Mouse (Mus musculus): ENCODE data around the gene Pfkfb2. TPM values are rescaled to one million over a fixed set of nuclear protein-coding genes. Genes with fewer than 3 reads are reported as not detected.

Pfkfb2 gene
- total RNA-seq, 2 experiments from 2014 or later = 26.8 to 27.3 TPM

- DNase-seq (ENCODE audit: low spot score in 2 of 2) = no peak
Measured at GRCm38 (mm10) chr1:130738551-130739106, 9.6 kb upstream of the Pfkfb2 start.

- no peak for DNase-seq (ENCODE audit: low spot score in 2 of 2)
Measured at GRCm38 (mm10) chr1:130737916-130738315, 8.9 kb upstream of the Pfkfb2 start.

GRCm38 (mm10) chr1:130737411-130737881 lies 8.4 kb upstream of the Pfkfb2 start:
- DNase-seq (ENCODE audit: low spot score in 2 of 2) = no peak

GRCm38 (mm10) chr1:130734852-130735251 lies 5.8 kb upstream of the Pfkfb2 start:
- DNase-seq (ENCODE audit: low spot score in 2 of 2) = no peak

GRCm38 (mm10) chr1:130734452-130734851 lies 5.4 kb upstream of the Pfkfb2 start:
- DNase-seq (ENCODE audit: low spot score in 2 of 2) = no peak

- no peak for DNase-seq (ENCODE audit: low spot score in 2 of 2)
Measured at GRCm38 (mm10) chr1:130733671-130734070, 4.6 kb upstream of the Pfkfb2 start.

GRCm38 (mm10) chr1:130732706-130733658 lies 3.9 kb upstream of the Pfkfb2 start:
- no peak for DNase-seq (ENCODE audit: low spot score in 2 of 2)

- no peak for DNase-seq (ENCODE audit: low spot score in 2 of 2)
Measured at GRCm38 (mm10) chr1:130731741-130732337, 2.8 kb upstream of the Pfkfb2 start, which contains the start of gene AA986860. Gene AA986860, plus strand, starts transcription at chr1:130731976.

- DNase-seq (ENCODE audit: low spot score in 2 of 2) = no peak
Measured at GRCm38 (mm10) chr1:130728708-130729107, 345 bp downstream of the Pfkfb2 start.

GRCm38 (mm10) chr1:130728070-130728469 lies 983 bp downstream of the Pfkfb2 start:
- DNase-seq (ENCODE audit: low spot score in 2 of 2) = no peak

- DNase-seq (ENCODE audit: low spot score in 2 of 2) = no peak
Measured at GRCm38 (mm10) chr1:130726396-130726795, 2.7 kb downstream of the Pfkfb2 start.

GRCm38 (mm10) chr1:130724206-130724605 lies 4.8 kb downstream of the Pfkfb2 start:
- no peak for DNase-seq (ENCODE audit: low spot score in 2 of 2)

GRCm38 (mm10) chr1:130717291-130717871 lies 11.7 kb downstream of the Pfkfb2 start, which contains the start of gene Yod1:
Gene Yod1, plus strand, starts transcription at chr1:130717327.
- peak; percentile 85 to 86 for DNase-seq (ENCODE audit: low spot score in 2 of 2)

GRCm38 (mm10) chr1:130716513-130717290 lies 12.4 kb downstream of the Pfkfb2 start:
- no peak for DNase-seq (ENCODE audit: low spot score in 2 of 2)

- DNase-seq (ENCODE audit: low spot score in 2 of 2) = no peak
Measured at GRCm38 (mm10) chr1:130716218-130716512, 12.9 kb downstream of the Pfkfb2 start.

GRCm38 (mm10) chr1:130715561-130716217 lies 13.4 kb downstream of the Pfkfb2 start, which contains the start of gene Gm29427:
Gene Gm29427, minus strand, starts transcription at chr1:130715799.
- peak; percentile 74 to 79 for DNase-seq (ENCODE audit: low spot score in 2 of 2)

GRCm38 (mm10) chr1:130714046-130714445 lies 15.0 kb downstream of the Pfkfb2 start:
- no peak for DNase-seq (ENCODE audit: low spot score in 2 of 2)

GRCm38 (mm10) chr1:130710283-130711080 lies 18.6 kb downstream of the Pfkfb2 start:
- no peak for DNase-seq (ENCODE audit: low spot score in 2 of 2)

- no peak for DNase-seq (ENCODE audit: low spot score in 2 of 2)
Measured at GRCm38 (mm10) chr1:130703613-130704012, 25.4 kb downstream of the Pfkfb2 start.
